Mouse (Mus musculus) MN1 (cell line): ENCODE data around the gene Gm9945.

Source experiments
- DNase-seq: peaks from one replicate; pipeline ENCODE4 v3.0.0-alpha.2; 2016; ENCODE audit warnings: low spot score

The Gm9945 gene

GRCm38 (mm10) chr11:53461727-53462126, 18.2 kb upstream of the Gm9945 start:
- peak; percentile 59 for DNase-seq

- no peak for DNase-seq
Observed at GRCm38 (mm10) chr11:53463551-53464424, 16.2 kb upstream of the Gm9945 start.

GRCm38 (mm10) chr11:53466231-53466971, 13.6 kb upstream of the Gm9945 start:
- no peak for DNase-seq

- DNase-seq, result peak; percentile 22
Observed at GRCm38 (mm10) chr11:53469294-53469967, 10.5 kb upstream of the Gm9945 start.

- DNase-seq, result peak; percentile 97
Observed at GRCm38 (mm10) chr11:53469968-53470695, 9.8 kb upstream of the Gm9945 start, which contains the start of gene Gm9837. Gm9837 (minus strand) TSS chr11:53470479.

GRCm38 (mm10) chr11:53472709-53473108, 7.3 kb upstream of the Gm9945 start:
- DNase-seq, result no peak

- DNase-seq, result no peak
Observed at GRCm38 (mm10) chr11:53475620-53476019, 4.3 kb upstream of the Gm9945 start.

GRCm38 (mm10) chr11:53477833-53478232, 2.1 kb upstream of the Gm9945 start:
- no peak for DNase-seq

GRCm38 (mm10) chr11:53478383-53479170, 1.4 kb upstream of the Gm9945 start:
- DNase-seq, result no peak

GRCm38 (mm10) chr11:53479171-53479782, 689 bp upstream of the Gm9945 start:
- no peak for DNase-seq

- no peak for DNase-seq
Observed at GRCm38 (mm10) chr11:53481088-53481730, 1.2 kb downstream of the Gm9945 start.

- DNase-seq, result no peak
Observed at GRCm38 (mm10) chr11:53483159-53483891, 3.4 kb downstream of the Gm9945 start.

GRCm38 (mm10) chr11:53485719-53486118, 5.8 kb downstream of the Gm9945 start:
- DNase-seq, result no peak

- no peak for DNase-seq
Observed at GRCm38 (mm10) chr11:53486351-53486750, 6.4 kb downstream of the Gm9945 start.

- DNase-seq, result peak; percentile 67
Observed at GRCm38 (mm10) chr11:53486822-53487594, 7.0 kb downstream of the Gm9945 start.

GRCm38 (mm10) chr11:53489007-53489406, 9.0 kb downstream of the Gm9945 start:
- no peak for DNase-seq

GRCm38 (mm10) chr11:53489421-53489820, 9.5 kb downstream of the Gm9945 start:
- DNase-seq, result no peak

GRCm38 (mm10) chr11:53491954-53492401, 12.0 kb downstream of the Gm9945 start:
- DNase-seq, result peak; percentile 38
